Mouse (Mus musculus) lung, postnatal 0 days (tissue): ENCODE results near the gene Pm20d1.

Source experiments
- CTCF ChIP-seq: IDR thresholded peaks from 2 replicates; pipeline ENCODE4 v1.5.1; 2016; ENCODE audit warnings: antibody characterized with exemption, mild to moderate bottlenecking
- EP300 ChIP-seq: IDR thresholded peaks from 2 replicates; pipeline ENCODE4 v1.6.1; 2016; ENCODE audit warnings: antibody characterized with exemption, mild to moderate bottlenecking, control low read depth

- no peak for TF ChIP-seq CTCF
- no peak for TF ChIP-seq EP300
Observed at GRCm38 (mm10) chr1:131865596-131865995, 68.4 kb downstream of the Pm20d1 start.
